Mouse (Mus musculus) liver, postnatal 0 days (tissue): ENCODE measurements around the gene Coasy.

Experiments used
- CTCF ChIP-seq: sonication (generic); IDR thresholded peaks from 2 replicates; pipeline ENCODE4 v1.5.1; 2016; ENCODE audit warnings: antibody characterized with exemption, low read depth
- EP300 ChIP-seq: IDR thresholded peaks from 2 replicates; pipeline ENCODE4 v1.6.1; 2016; ENCODE audit warnings: antibody characterized with exemption, low read depth, mild to moderate bottlenecking

DNA sequence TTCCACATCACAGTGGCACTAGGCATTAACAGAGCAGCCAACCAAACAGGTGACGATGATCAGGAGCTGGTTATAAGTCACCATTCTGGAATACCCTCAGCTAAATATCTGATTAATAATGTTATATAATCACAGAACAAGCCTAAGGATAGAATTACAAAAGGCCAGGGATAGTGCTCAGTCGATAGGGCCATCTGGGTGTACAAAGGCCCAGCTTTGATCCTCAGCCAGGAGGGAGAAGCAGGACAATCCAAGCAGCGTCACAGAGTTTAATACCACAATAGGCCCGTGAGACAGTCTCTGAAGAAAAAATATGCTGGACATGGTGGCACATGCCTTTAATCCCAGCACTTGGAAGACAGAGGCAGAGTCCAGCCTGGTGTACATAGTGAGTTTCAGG, 27.0 kb downstream of the Coasy start:
- TF ChIP-seq CTCF (no peak), EP300 (no peak)
